Mouse (Mus musculus) thymus, adult 2 months (tissue): ENCODE results near the gene Dbx2.

Source experiments
- CTCF ChIP-seq: fragments of 200-500 bp; IDR thresholded peaks from 2 replicates; pipeline ENCODE4 v1.5.1; 2012; ENCODE audit warnings: mild to moderate bottlenecking, control low read depth, low read length, moderate library complexity, borderline replicate concordance; ENCODE audit not compliant: control insufficient read depth, poor library complexity, insufficient read depth; ENCODE audit errors: extremely low read depth
- POLR2A ChIP-seq: fragments of 200-500 bp; IDR thresholded peaks from 2 replicates; pipeline ENCODE4 v1.6.1; 2012; ENCODE audit warnings: mild to moderate bottlenecking, low read length, control low read depth, moderate library complexity; ENCODE audit not compliant: control insufficient read depth, poor library complexity, insufficient read depth; ENCODE audit errors: extremely low read depth

GRCm38 (mm10) chr15:95675645-95676044, 19.9 kb upstream of the Dbx2 start:
- TF ChIP-seq CTCF = no peak
- no peak for TF ChIP-seq POLR2A
